Mouse (Mus musculus): ENCODE results near the gene Sesn1.
"Not testable (repeated sequence)": the region's sequence is repeated elsewhere in the genome, so short reads cannot be mapped to it uniquely, and the experiment has no call there.

The Sesn1 gene

GRCm38 (mm10) chr10:41926726-41927125, 117.0 kb downstream of the Sesn1 start:
- DNase-seq = no peak

- DNase-seq = no peak
Observed at GRCm38 (mm10) chr10:41930966-41931365, 121.2 kb downstream of the Sesn1 start.

GRCm38 (mm10) chr10:41931962-41932361, 122.2 kb downstream of the Sesn1 start:
- DNase-seq = no peak

GRCm38 (mm10) chr10:41932943-41933342, 123.2 kb downstream of the Sesn1 start:
- no peak for DNase-seq

- DNase-seq = peak; percentile 80
Observed at GRCm38 (mm10) chr10:41933536-41933935, 123.8 kb downstream of the Sesn1 start.

- DNase-seq = peak; percentile 30
Observed at GRCm38 (mm10) chr10:41934633-41935475, 125.1 kb downstream of the Sesn1 start.

- DNase-seq = no peak
Observed at GRCm38 (mm10) chr10:41935476-41935829, 125.7 kb downstream of the Sesn1 start.

GRCm38 (mm10) chr10:41936100-41936499, 126.4 kb downstream of the Sesn1 start:
- no peak for DNase-seq

GRCm38 (mm10) chr10:41937176-41937575, 127.4 kb downstream of the Sesn1 start:
- no peak for DNase-seq

- no peak for DNase-seq
Observed at GRCm38 (mm10) chr10:41939090-41939489, 129.4 kb downstream of the Sesn1 start.

GRCm38 (mm10) chr10:41952354-41952753, 142.6 kb downstream of the Sesn1 start:
- DNase-seq = not testable (repeated sequence)

GRCm38 (mm10) chr10:41952850-41953527, 143.3 kb downstream of the Sesn1 start:
- DNase-seq = no peak

GRCm38 (mm10) chr10:41953528-41953864, 143.8 kb downstream of the Sesn1 start:
- no peak for DNase-seq

GRCm38 (mm10) chr10:41957421-41958225, 147.9 kb downstream of the Sesn1 start:
- no peak for DNase-seq
